Mouse (Mus musculus): ENCODE measurements at regions not wholly inside any gene's neighbourhood (a gene's known extent, or its start where the extent isn't known, plus 50 kb on each side); places are given as distances from the start of the nearest gene placed in this dataset.
A peak's percentile ranks its signal among the peaks of the same experiment; 100 is the strongest.

GRCm38 (mm10) chr10:70725091-70725490 is 69.3 kb upstream of the Phyhipl start:
- H3K4me2 ChIP-seq, result no peak overlapping the region
- WGBS, result 70% methylated on average over 3 of the region's 3 CpGs
- H3K4me3 ChIP-seq, result no peak overlapping the region
- H3K9ac ChIP-seq, result no peak overlapping the region
- ATAC-seq (ENCODE audit: extremely low read depth, insufficient number of reproducible peaks, low FRiP score, low TSS enrichment), result no peak
- no peaks in the 10 kb centered on the region for H3K9me3 ChIP-seq
- H3K27ac ChIP-seq (replicated peaks), result no peak overlapping the region
- H3K36me3 ChIP-seq, result no peaks in the 10 kb centered on the region
- no peaks in the 10 kb centered on the region for H3K4me1 ChIP-seq
- no peaks in the 10 kb centered on the region for H3K27me3 ChIP-seq (replicated peaks)

- no peaks in the 10 kb centered on the region for H3K36me3 ChIP-seq
- H3K9me3 ChIP-seq, result no peaks in the 10 kb centered on the region
- no peaks in the 10 kb centered on the region for H3K27me3 ChIP-seq (replicated peaks)
- WGBS, result 70% methylated on average over 2 of the region's 2 CpGs
- ATAC-seq (ENCODE audit: extremely low read depth, insufficient number of reproducible peaks, low FRiP score, low TSS enrichment), result no peak
- no peak overlapping the region for H3K4me2 ChIP-seq
- no peaks in the 10 kb centered on the region for H3K4me1 ChIP-seq
- no peak overlapping the region for H3K27ac ChIP-seq (replicated peaks)
- H3K4me3 ChIP-seq, result no peak overlapping the region
- H3K9ac ChIP-seq, result no peak overlapping the region
Observed at GRCm38 (mm10) chr10:70722783-70723182, 67.0 kb upstream of the Phyhipl start.

GRCm38 (mm10) chr10:70722381-70722780 is 66.6 kb upstream of the Phyhipl start:
- WGBS, result 50% methylated on average over 5 of the region's 5 CpGs
- H3K9me3 ChIP-seq, result no peaks in the 10 kb centered on the region
- H3K4me1 ChIP-seq, result no peaks in the 10 kb centered on the region
- no peak overlapping the region for H3K9ac ChIP-seq
- H3K27ac ChIP-seq (replicated peaks), result no peak overlapping the region
- no peaks in the 10 kb centered on the region for H3K27me3 ChIP-seq (replicated peaks)
- H3K4me3 ChIP-seq, result no peak overlapping the region
- no peaks in the 10 kb centered on the region for H3K36me3 ChIP-seq
- H3K4me2 ChIP-seq, result no peak overlapping the region
- ATAC-seq (ENCODE audit: extremely low read depth, insufficient number of reproducible peaks, low FRiP score, low TSS enrichment), result no peak

GRCm38 (mm10) chr10:70717464-70717863 is 61.7 kb upstream of the Phyhipl start:
- 3% methylated on average over 7 of the region's 8 CpGs for WGBS
- peak overlapping the region; percentile 20 for H3K4me3 ChIP-seq
- H3K4me2 ChIP-seq, result peak overlapping the region; percentile 46
- ATAC-seq (ENCODE audit: extremely low read depth, insufficient number of reproducible peaks, low FRiP score, low TSS enrichment), result no peak
- H3K36me3 ChIP-seq, result no peaks in the 10 kb centered on the region
- H3K4me1 ChIP-seq, result 0 out of 2 replicates have a peak, but pooled peaks cover 4% of the 10 kb centered on the region
- peak overlapping the region; percentile 70 for H3K27ac ChIP-seq (replicated peaks)
- H3K9me3 ChIP-seq, result no peaks in the 10 kb centered on the region
- peak overlapping the region; percentile 54; the same call in 1 of the 2 replicates for H3K9ac ChIP-seq
- no peaks in the 10 kb centered on the region for H3K27me3 ChIP-seq (replicated peaks)

- WGBS, result 4% methylated on average over 6 of the region's 6 CpGs
- Histone ChIP-seq H3K4me2 (peak overlapping the region; percentile 33; the same call in 1 of the 2 replicates), H3K4me1 (0 out of 2 replicates have a peak, but pooled peaks cover 4% of the 10 kb centered on the region), H3K36me3 (no peaks in the 10 kb centered on the region), H3K27me3 (replicated peaks) (no peaks in the 10 kb centered on the region), H3K9me3 (no peaks in the 10 kb centered on the region), H3K27ac (replicated peaks) (peak overlapping the region; percentile 65), H3K9ac (no peak overlapping the region), H3K4me3 (no peak overlapping the region)
- no peak for ATAC-seq (ENCODE audit: extremely low read depth, insufficient number of reproducible peaks, low FRiP score, low TSS enrichment)
Observed at GRCm38 (mm10) chr10:70717025-70717424, 61.3 kb upstream of the Phyhipl start.

GRCm38 (mm10) chr10:70713306-70713705 is 57.5 kb upstream of the Phyhipl start:
- ATAC-seq (ENCODE audit: extremely low read depth, insufficient number of reproducible peaks, low FRiP score, low TSS enrichment), result no peak
- Histone ChIP-seq H3K27ac (replicated peaks) (no peak overlapping the region), H3K4me1 (0 out of 2 replicates have a peak, but pooled peaks cover 4% of the 10 kb centered on the region), H3K4me3 (no peak overlapping the region), H3K9ac (no peak overlapping the region), H3K27me3 (replicated peaks) (no peaks in the 10 kb centered on the region), H3K4me2 (no peak overlapping the region), H3K36me3 (no peaks in the 10 kb centered on the region), H3K9me3 (no peaks in the 10 kb centered on the region)
- 65% methylated on average over 7 of the region's 7 CpGs for WGBS

GRCm38 (mm10) chr10:70708806-70709205 is 53.0 kb upstream of the Phyhipl start:
- 64% methylated on average over 3 of the region's 3 CpGs for WGBS
- no peak for ATAC-seq (ENCODE audit: extremely low read depth, insufficient number of reproducible peaks, low FRiP score, low TSS enrichment)
- H3K27me3 ChIP-seq (replicated peaks), result no peaks in the 10 kb centered on the region

More at GRCm38 (mm10) chr10:70708806-70709205, 53.0 kb upstream of the Phyhipl start:
- no peaks in the 10 kb centered on the region for H3K9me3 ChIP-seq
- H3K4me3 ChIP-seq, result no peak overlapping the region
- H3K9ac ChIP-seq, result no peak overlapping the region
- H3K36me3 ChIP-seq, result no peaks in the 10 kb centered on the region
- H3K4me1 ChIP-seq, result no peaks in the 10 kb centered on the region
- H3K4me2 ChIP-seq, result no peak overlapping the region
- no peak overlapping the region for H3K27ac ChIP-seq (replicated peaks)

All from heart, embryonic 13.5 days (tissue).